Mouse (Mus musculus) kidney, postnatal 25 days (tissue): ENCODE measurements at regions not wholly inside any gene's neighbourhood (a gene's known extent, or its start where the extent isn't known, plus 50 kb on each side); places are given as distances from the start of the nearest gene placed in this dataset.
A peak's percentile ranks its signal among the peaks of the same experiment; 100 is the strongest.

Experiments used
- DNase-seq, 2 experiments: peaks; one replicate each; pipeline ENCODE4 v3.0.0; 2021; ENCODE audit warnings: mixed read lengths in 2 of 2

- DNase-seq: no peak
Measured at GRCm38 (mm10) chr14:103929734-103930364, 85.6 kb upstream of the Ednrb start.

GRCm38 (mm10) chr14:103929155-103929729, 85.0 kb upstream of the Ednrb start:
- DNase-seq: peak in 1 of 2 experiments; percentile 49

- DNase-seq: no peak
Measured at GRCm38 (mm10) chr14:103920169-103920568, 76.0 kb upstream of the Ednrb start.

GRCm38 (mm10) chr14:103919380-103919779, 75.2 kb upstream of the Ednrb start:
- no peak for DNase-seq

- DNase-seq: no peak
Measured at GRCm38 (mm10) chr14:103913453-103913852, 69.3 kb upstream of the Ednrb start.

- no peak for DNase-seq
Measured at GRCm38 (mm10) chr14:103911707-103912106, 67.5 kb upstream of the Ednrb start.

GRCm38 (mm10) chr14:103911280-103911679, 67.1 kb upstream of the Ednrb start:
- no peak for DNase-seq

- no peak for DNase-seq
Measured at GRCm38 (mm10) chr14:103906417-103907070, 62.3 kb upstream of the Ednrb start.

- no peak for DNase-seq
Measured at GRCm38 (mm10) chr14:103900817-103901216, 56.6 kb upstream of the Ednrb start.

GRCm38 (mm10) chr14:103899111-103899814, 55.1 kb upstream of the Ednrb start:
- peak; percentile 13 to 47 for DNase-seq

- no peak for DNase-seq
Measured at GRCm38 (mm10) chr14:103898689-103899088, 54.5 kb upstream of the Ednrb start.

- DNase-seq: no peak
Measured at GRCm38 (mm10) chr14:103895261-103895660, 51.1 kb upstream of the Ednrb start.
